Mouse (Mus musculus): ENCODE measurements around the gene Fbxl17. TPM values are rescaled to one million over a fixed set of nuclear protein-coding genes. Genes with fewer than 3 reads are reported as not detected.

Fbxl17 gene
- polyA plus RNA-seq, 1 experiment from 2014 or later, result 7.7 TPM

- Histone ChIP-seq H3K27me3 (no peaks in the 10 kb centered on the region), H3K9me3 (peaks cover 2% of the 10 kb centered on the region; the same call in 1 of the 2 replicates), H3K27ac (no peak overlapping the region), H3K4me2 (no peak overlapping the region), H3K9ac (no peak overlapping the region), H3K4me1 (peaks cover 7% of the 10 kb centered on the region; the same call in 1 of the 2 replicates), H3K4me3 (no peak overlapping the region), H3K36me3 (no peaks in the 10 kb centered on the region)
- 78% methylated on average over 3 of the region's 3 CpGs for WGBS
- ATAC-seq (ENCODE audit: insufficient number of reproducible peaks, insufficient read depth, low FRiP score, low TSS enrichment, low read depth), result no peak
Measured at GRCm38 (mm10) chr17:63293979-63294378, 205.8 kb downstream of the Fbxl17 start.

- no peak overlapping the region for H3K27ac ChIP-seq
- H3K4me1 ChIP-seq, result peaks cover 2% of the 10 kb centered on the region; the same call in 1 of the 2 replicates
- H3K27me3 ChIP-seq, result no peaks in the 10 kb centered on the region
- WGBS, result 88% methylated on average over 1 of the region's 1 CpGs
- no peak overlapping the region for H3K9ac ChIP-seq
- no peak overlapping the region for H3K4me2 ChIP-seq
- H3K4me3 ChIP-seq, result no peak overlapping the region
- no peaks in the 10 kb centered on the region for H3K9me3 ChIP-seq
- no peaks in the 10 kb centered on the region for H3K36me3 ChIP-seq
- ATAC-seq (ENCODE audit: insufficient number of reproducible peaks, insufficient read depth, low FRiP score, low TSS enrichment, low read depth), result no peak
Measured at GRCm38 (mm10) chr17:63289317-63289913, 210.4 kb downstream of the Fbxl17 start.

- WGBS, result 93% methylated on average over 4 of the region's 4 CpGs
- Histone ChIP-seq H3K9me3 (no peaks in the 10 kb centered on the region), H3K9ac (no peak overlapping the region), H3K27me3 (no peaks in the 10 kb centered on the region), H3K4me1 (peaks cover 2% of the 10 kb centered on the region; the same call in 1 of the 2 replicates), H3K4me3 (no peak overlapping the region), H3K36me3 (no peaks in the 10 kb centered on the region), H3K4me2 (no peak overlapping the region), H3K27ac (no peak overlapping the region)
- ATAC-seq (ENCODE audit: insufficient number of reproducible peaks, insufficient read depth, low FRiP score, low TSS enrichment, low read depth), result no peak
Measured at GRCm38 (mm10) chr17:63288850-63289249, 211.0 kb downstream of the Fbxl17 start.

- no peak for ATAC-seq (ENCODE audit: insufficient number of reproducible peaks, insufficient read depth, low FRiP score, low TSS enrichment, low read depth)
Measured at GRCm38 (mm10) chr17:63287413-63287812, 212.4 kb downstream of the Fbxl17 start.

GRCm38 (mm10) chr17:63285265-63285939 is 214.4 kb downstream of the Fbxl17 start:
- Histone ChIP-seq H3K27ac (no peak overlapping the region), H3K4me1 (peaks cover 2% of the 10 kb centered on the region; the same call in 1 of the 2 replicates), H3K9ac (no peak overlapping the region), H3K4me2 (no peak overlapping the region), H3K9me3 (no peaks in the 10 kb centered on the region), H3K4me3 (no peak overlapping the region), H3K36me3 (no peaks in the 10 kb centered on the region), H3K27me3 (no peaks in the 10 kb centered on the region)
- no peak for ATAC-seq (ENCODE audit: insufficient number of reproducible peaks, insufficient read depth, low FRiP score, low TSS enrichment, low read depth)
- 79% methylated on average over 11 of the region's 11 CpGs for WGBS

More at GRCm38 (mm10) chr17:63287413-63287812, 212.4 kb downstream of the Fbxl17 start:
- Histone ChIP-seq H3K27ac (no peak overlapping the region), H3K9me3 (no peaks in the 10 kb centered on the region), H3K4me2 (no peak overlapping the region), H3K9ac (no peak overlapping the region), H3K4me1 (peaks cover 2% of the 10 kb centered on the region; the same call in 1 of the 2 replicates), H3K27me3 (no peaks in the 10 kb centered on the region), H3K4me3 (no peak overlapping the region), H3K36me3 (no peaks in the 10 kb centered on the region)
- 58% methylated on average over 2 of the region's 2 CpGs for WGBS

GRCm38 (mm10) chr17:63284074-63284473 is 215.7 kb downstream of the Fbxl17 start:
- no peaks in the 10 kb centered on the region for H3K9me3 ChIP-seq
- H3K36me3 ChIP-seq, result no peaks in the 10 kb centered on the region
- no peak overlapping the region for H3K9ac ChIP-seq
- H3K4me1 ChIP-seq, result peaks cover 4% of the 10 kb centered on the region; the same call in 1 of the 2 replicates
- no peak overlapping the region for H3K4me2 ChIP-seq
- no peak overlapping the region for H3K27ac ChIP-seq
- 84% methylated on average over 4 of the region's 4 CpGs for WGBS
- no peaks in the 10 kb centered on the region for H3K27me3 ChIP-seq
- no peak for ATAC-seq (ENCODE audit: insufficient number of reproducible peaks, insufficient read depth, low FRiP score, low TSS enrichment, low read depth)
- H3K4me3 ChIP-seq, result no peak overlapping the region

GRCm38 (mm10) chr17:63282004-63282403 is 217.8 kb downstream of the Fbxl17 start:
- Histone ChIP-seq H3K27ac (no peak overlapping the region), H3K36me3 (no peaks in the 10 kb centered on the region), H3K9ac (no peak overlapping the region), H3K4me3 (no peak overlapping the region), H3K4me2 (no peak overlapping the region), H3K27me3 (no peaks in the 10 kb centered on the region), H3K4me1 (0 out of 2 replicates have a peak, but pooled peaks cover 6% of the 10 kb centered on the region), H3K9me3 (no peaks in the 10 kb centered on the region)
- no peak for ATAC-seq (ENCODE audit: insufficient number of reproducible peaks, insufficient read depth, low FRiP score, low TSS enrichment, low read depth)
- 79% methylated on average over 5 of the region's 5 CpGs for WGBS

- 0 out of 2 replicates have a peak, but pooled peaks cover 4% of the 10 kb centered on the region for H3K4me1 ChIP-seq
- H3K27ac ChIP-seq, result no peak overlapping the region
- no peak for ATAC-seq (ENCODE audit: insufficient number of reproducible peaks, insufficient read depth, low FRiP score, low TSS enrichment, low read depth)
- no peaks in the 10 kb centered on the region for H3K27me3 ChIP-seq
- no peak overlapping the region for H3K4me2 ChIP-seq
- H3K4me3 ChIP-seq, result no peak overlapping the region
- no peaks in the 10 kb centered on the region for H3K9me3 ChIP-seq
- no peaks in the 10 kb centered on the region for H3K36me3 ChIP-seq
- no peak overlapping the region for H3K9ac ChIP-seq
- 46% methylated on average over 2 of the region's 2 CpGs for WGBS
Measured at GRCm38 (mm10) chr17:63280990-63281389, 218.8 kb downstream of the Fbxl17 start.

GRCm38 (mm10) chr17:63279144-63279543 is 220.7 kb downstream of the Fbxl17 start:
- Histone ChIP-seq H3K9me3 (no peaks in the 10 kb centered on the region), H3K27me3 (no peaks in the 10 kb centered on the region), H3K27ac (no peak overlapping the region), H3K4me1 (0 out of 2 replicates have a peak, but pooled peaks cover 4% of the 10 kb centered on the region), H3K4me3 (no peak overlapping the region), H3K36me3 (no peaks in the 10 kb centered on the region), H3K9ac (no peak overlapping the region), H3K4me2 (no peak overlapping the region)
- no peak for ATAC-seq (ENCODE audit: insufficient number of reproducible peaks, insufficient read depth, low FRiP score, low TSS enrichment, low read depth)
- WGBS, result 76% methylated on average over 4 of the region's 4 CpGs

GRCm38 (mm10) chr17:63273353-63273752 is 226.5 kb downstream of the Fbxl17 start:
- Histone ChIP-seq H3K4me1 (no peaks in the 10 kb centered on the region; the same call in 1 of the 2 replicates), H3K36me3 (no peaks in the 10 kb centered on the region), H3K4me2 (no peak overlapping the region), H3K9ac (no peak overlapping the region), H3K4me3 (no peak overlapping the region), H3K27me3 (no peaks in the 10 kb centered on the region), H3K9me3 (no peaks in the 10 kb centered on the region), H3K27ac (no peak overlapping the region)
- 85% methylated on average over 2 of the region's 2 CpGs for WGBS
- ATAC-seq (ENCODE audit: insufficient number of reproducible peaks, insufficient read depth, low FRiP score, low TSS enrichment, low read depth), result no peak

- H3K4me2 ChIP-seq, result no peak overlapping the region
- no peak overlapping the region for H3K4me3 ChIP-seq
- H3K4me1 ChIP-seq, result peaks cover under 1% of the 10 kb centered on the region
- H3K27ac ChIP-seq, result no peak overlapping the region
- no peak overlapping the region for H3K9ac ChIP-seq
- no peak for ATAC-seq (ENCODE audit: insufficient number of reproducible peaks, insufficient read depth, low FRiP score, low TSS enrichment, low read depth)
- H3K36me3 ChIP-seq, result no peaks in the 10 kb centered on the region
- H3K9me3 ChIP-seq, result no peaks in the 10 kb centered on the region
- H3K27me3 ChIP-seq, result no peaks in the 10 kb centered on the region
Measured at GRCm38 (mm10) chr17:63272914-63273313, 226.9 kb downstream of the Fbxl17 start.

- H3K27me3 ChIP-seq, result no peaks in the 10 kb centered on the region
- H3K9me3 ChIP-seq, result no peaks in the 10 kb centered on the region
- H3K4me1 ChIP-seq, result peaks cover 6% of the 10 kb centered on the region
- no peak for ATAC-seq (ENCODE audit: insufficient number of reproducible peaks, insufficient read depth, low FRiP score, low TSS enrichment, low read depth)
- no peak overlapping the region for H3K9ac ChIP-seq
- no peak overlapping the region for H3K4me2 ChIP-seq
- H3K36me3 ChIP-seq, result no peaks in the 10 kb centered on the region
- no peak overlapping the region for H3K27ac ChIP-seq
- 67% methylated on average over 6 of the region's 6 CpGs for WGBS
- no peak overlapping the region for H3K4me3 ChIP-seq
Measured at GRCm38 (mm10) chr17:63271000-63271399, 228.8 kb downstream of the Fbxl17 start.

Measured in embryonic facial prominence, embryonic 13.5 days (tissue).